ENCODE assay signal across 23 mouse cellular contexts in genomic region chr14:121304523-121304922, GRCm38 (mm10).
A peak's percentile ranks its signal among the peaks of the same experiment; 100 is the strongest.
DNase-seq lines count a peak whose midpoint lies in the region; ATAC-seq and TF ChIP-seq lines count a peak whose summit lies in the region.
"Had no signal": no experiment of that assay in that cellular context is flagged by ENCODE, and none has a peak within 500 bp of the region (broad histone marks: within the 10 kb centered on the region; RNA-seq: fewer than 3 reads in every experiment).

No protein-coding gene starts in this region.

- peaks cover 31% of the 10 kb centered on the region for H3K36me3 ChIP-seq in kidney, embryonic 14.5 days (ENCODE audit: control insufficient read depth, insufficient read depth, low read length)
- H3K36me3 ChIP-seq in kidney, adult 2 months (ENCODE audit: control insufficient read depth, insufficient read depth, low read length) = no peaks in the 10 kb centered on the region
- H3K36me3 ChIP-seq in neural tube, embryonic 13.5 days = peaks cover 19% of the 10 kb centered on the region
- H3K36me3 ChIP-seq in intestine, embryonic 16.5 days (ENCODE audit: control insufficient read depth, insufficient read depth, low read length) = peaks cover 6% of the 10 kb centered on the region; the same call in 1 of the 2 replicates

- no peak for TF ChIP-seq POLR2A in kidney, adult 2 months (IDR thresholded peaks at IDR 0.05; ENCODE audit: low read depth, low read length)

- H3K4me1 ChIP-seq in kidney, embryonic 14.5 days (ENCODE audit: control insufficient read depth, insufficient read depth, low read length) = peaks cover 4% of the 10 kb centered on the region; the same call in 1 of the 2 replicates
- H3K4me1 ChIP-seq in kidney, adult 2 months (ENCODE audit: control insufficient read depth, insufficient read depth, low read length) = no peaks in the 10 kb centered on the region
- H3K4me1 ChIP-seq in neural tube, embryonic 13.5 days (replicated peaks) = 0 out of 2 replicates have a peak, but pooled peaks cover 3% of the 10 kb centered on the region
- peaks cover 28% of the 10 kb centered on the region for H3K4me1 ChIP-seq in intestine, embryonic 16.5 days (ENCODE audit: control insufficient read depth, insufficient read depth, low read length)

- H3K9ac ChIP-seq in kidney, embryonic 14.5 days (ENCODE audit: low read depth, low read length) = no peak overlapping the region
- H3K9ac ChIP-seq in neural tube, embryonic 13.5 days = no peak overlapping the region
- H3K9ac ChIP-seq in intestine, embryonic 16.5 days (ENCODE audit: low read depth, low read length) = no peak overlapping the region
- H3K9ac ChIP-seq: liver, embryonic 13.5 days had no signal

- H3K4me2 ChIP-seq in kidney, embryonic 14.5 days (replicated peaks; ENCODE audit: low read depth, low read length) = no peak overlapping the region
- no peak overlapping the region for H3K4me2 ChIP-seq in neural tube, embryonic 13.5 days
- H3K4me2 ChIP-seq in intestine, embryonic 16.5 days (ENCODE audit: low read depth, low read length) = no peak overlapping the region
- H3K4me2 ChIP-seq: liver, embryonic 13.5 days had no signal

- intact Hi-C loops in left cerebral cortex, postnatal 4 days (cut with DNase I) = no loop called here

- no peak for TF ChIP-seq CTCF in kidney, adult 2 months (conservative IDR thresholded peaks at IDR 0.05; ENCODE audit: insufficient read depth, insufficient read length, low read depth, low read length)

- no peaks in the 10 kb centered on the region for H3K27me3 ChIP-seq in kidney, embryonic 14.5 days (ENCODE audit: control insufficient read depth, insufficient read depth, low read length)
- H3K27me3 ChIP-seq in kidney, adult 2 months (replicated peaks; ENCODE audit: control insufficient read depth, insufficient read depth, low read length) = no peaks in the 10 kb centered on the region
- no peaks in the 10 kb centered on the region for H3K27me3 ChIP-seq in neural tube, embryonic 13.5 days
- no peaks in the 10 kb centered on the region for H3K27me3 ChIP-seq in intestine, embryonic 16.5 days (replicated peaks; ENCODE audit: control insufficient read depth, insufficient read depth, low read length)
- H3K27me3 ChIP-seq: liver, embryonic 13.5 days; megakaryocyte, embryonic 14.5 days had no signal

- DNase-seq in embryo, embryonic 10 days (ENCODE audit: low spot score) = peak; percentile 48
- no peak for DNase-seq in embryo, embryonic 9.5 days (ENCODE audit: extremely low spot score)
- DNase-seq in kidney, adult 2 months = no peak
- no peak for DNase-seq in neural tube, embryonic 10.5 days (ENCODE audit: extremely low spot score, low spot score)
- no peak for DNase-seq in left cerebral cortex, postnatal 4 days
- DNase-seq: adrenal gland, postnatal 36 days; cerebellum, adult 8-10 months; gastrocnemius, postnatal 10 days; heart, postnatal 36 days; layer of hippocampus, postnatal 36 days; liver, embryonic 13.5 days; lung, postnatal 10 days; right cerebral cortex, postnatal 25 days; thymus, postnatal 4 days had no signal

- H3K27ac ChIP-seq in kidney, embryonic 14.5 days (ENCODE audit: low read depth, low read length) = no peak overlapping the region
- H3K27ac ChIP-seq in kidney, adult 2 months (ENCODE audit: insufficient read depth, low read depth, low read length) = no peak overlapping the region
- H3K27ac ChIP-seq in neural tube, embryonic 13.5 days (replicated peaks) = no peak overlapping the region
- H3K27ac ChIP-seq in intestine, embryonic 16.5 days (ENCODE audit: low read length) = no peak overlapping the region
- H3K27ac ChIP-seq: limb, embryonic 10.5 days had no signal

- H3K9me3 ChIP-seq in kidney, embryonic 14.5 days (ENCODE audit: control insufficient read depth, low read length) = no peaks in the 10 kb centered on the region
- H3K9me3 ChIP-seq in neural tube, embryonic 13.5 days = no peaks in the 10 kb centered on the region
- H3K9me3 ChIP-seq in intestine, embryonic 16.5 days (ENCODE audit: control insufficient read depth, low read length) = no peaks in the 10 kb centered on the region
- H3K9me3 ChIP-seq: G1E; limb, embryonic 10.5 days; liver, embryonic 13.5 days; megakaryocyte, embryonic 14.5 days had no signal

- H3K4me3 ChIP-seq in kidney, embryonic 14.5 days (ENCODE audit: low read length) = no peak overlapping the region
- H3K4me3 ChIP-seq in kidney, adult 2 months (ENCODE audit: insufficient read depth, low read depth, low read length) = no peak overlapping the region
- H3K4me3 ChIP-seq in neural tube, embryonic 13.5 days = no peak overlapping the region
- no peak overlapping the region for H3K4me3 ChIP-seq in intestine, embryonic 16.5 days (ENCODE audit: low read length)
- H3K4me3 ChIP-seq: limb, embryonic 10.5 days; liver, embryonic 13.5 days; megakaryocyte, embryonic 14.5 days; myocyte had no signal

- peak; percentile 63; the same call in 1 of the 2 replicates for ATAC-seq in kidney, embryonic 14.5 days (ENCODE audit: low FRiP score, low TSS enrichment)
- ATAC-seq in neural tube, embryonic 13.5 days (ENCODE audit: low read depth) = peak; percentile 36; the same call in 1 of the 2 replicates
- 0 out of 2 replicates have a peak, but pooled peaks have one; percentile 34 for ATAC-seq in intestine, embryonic 16.5 days
- ATAC-seq: CD4-positive, CD25-positive, alpha-beta regulatory T cell, adult 4 months; hindbrain, embryonic 16.5 days had no signal

- WGBS in kidney, embryonic 14.5 days = 60% methylated on average over 7 of the region's 7 CpGs
- WGBS in kidney, adult 2 months = 62% methylated on average over 7 of the region's 7 CpGs
- 65% methylated on average over 7 of the region's 7 CpGs for WGBS in neural tube, embryonic 13.5 days
- WGBS in intestine, embryonic 16.5 days = 52% methylated on average over 7 of the region's 7 CpGs
